In genomic region chr9:78917336-78917735, GRCm38 (mm10) we compare ENCODE assay signal across 17 mouse cellular contexts.
"Had no signal": no experiment of that assay in that cellular context is flagged by ENCODE, and none has a peak within 500 bp of the region (broad histone marks: within the 10 kb centered on the region; RNA-seq: fewer than 3 reads in every experiment).

No protein-coding gene starts in this region.

- H3K4me3 ChIP-seq: intestine, embryonic 15.5 days; limb, embryonic 15.5 days; liver, embryonic 12.5 days; liver, embryonic 15.5 days; lung, embryonic 15.5 days; megakaryocyte, embryonic 14.5 days; midbrain, embryonic 10.5 days; midbrain, embryonic 13.5 days; stomach, embryonic 15.5 days had no signal

- H3K27me3 ChIP-seq: intestine, embryonic 15.5 days; limb, embryonic 15.5 days; liver, embryonic 12.5 days; liver, embryonic 15.5 days; lung, embryonic 15.5 days; megakaryocyte, embryonic 14.5 days; midbrain, embryonic 13.5 days; stomach, embryonic 15.5 days had no signal

- H3K9me3 ChIP-seq: intestine, embryonic 15.5 days; limb, embryonic 15.5 days; liver, embryonic 12.5 days; liver, embryonic 15.5 days; lung, embryonic 15.5 days; midbrain, embryonic 10.5 days; midbrain, embryonic 13.5 days; stomach, embryonic 15.5 days had no signal

- H3K27ac ChIP-seq: intestine, embryonic 15.5 days; limb, embryonic 15.5 days; liver, embryonic 12.5 days; liver, embryonic 15.5 days; lung, embryonic 15.5 days; midbrain, embryonic 10.5 days; midbrain, embryonic 13.5 days; stomach, embryonic 15.5 days had no signal

- H3K4me2 ChIP-seq: intestine, embryonic 15.5 days; limb, embryonic 15.5 days; liver, embryonic 12.5 days; liver, embryonic 15.5 days; lung, embryonic 15.5 days; midbrain, embryonic 13.5 days; stomach, embryonic 15.5 days had no signal

- DNase-seq: lung, adult 18-20 months; lung, postnatal 10 days; lung, postnatal 36 days; right cerebral cortex, adult 18-20 months; right cerebral cortex, postnatal 14 days; right cerebral cortex, postnatal 4 days; thymus, postnatal 36 days had no signal

- H3K4me1 ChIP-seq: intestine, embryonic 15.5 days; limb, embryonic 15.5 days; liver, embryonic 12.5 days; liver, embryonic 15.5 days; lung, embryonic 15.5 days; megakaryocyte, embryonic 14.5 days; midbrain, embryonic 10.5 days; midbrain, embryonic 13.5 days; stomach, embryonic 15.5 days had no signal

- ATAC-seq: hindbrain, embryonic 16.5 days; intestine, embryonic 15.5 days; liver, embryonic 12.5 days; midbrain, embryonic 13.5 days had no signal

- H3K36me3 ChIP-seq: intestine, embryonic 15.5 days; limb, embryonic 15.5 days; liver, embryonic 12.5 days; liver, embryonic 15.5 days; lung, embryonic 15.5 days; midbrain, embryonic 10.5 days; midbrain, embryonic 13.5 days; stomach, embryonic 15.5 days had no signal

- H3K9ac ChIP-seq: intestine, embryonic 15.5 days; limb, embryonic 15.5 days; liver, embryonic 12.5 days; liver, embryonic 15.5 days; lung, embryonic 15.5 days; midbrain, embryonic 13.5 days; stomach, embryonic 15.5 days had no signal
